In the genomic region with DNA sequence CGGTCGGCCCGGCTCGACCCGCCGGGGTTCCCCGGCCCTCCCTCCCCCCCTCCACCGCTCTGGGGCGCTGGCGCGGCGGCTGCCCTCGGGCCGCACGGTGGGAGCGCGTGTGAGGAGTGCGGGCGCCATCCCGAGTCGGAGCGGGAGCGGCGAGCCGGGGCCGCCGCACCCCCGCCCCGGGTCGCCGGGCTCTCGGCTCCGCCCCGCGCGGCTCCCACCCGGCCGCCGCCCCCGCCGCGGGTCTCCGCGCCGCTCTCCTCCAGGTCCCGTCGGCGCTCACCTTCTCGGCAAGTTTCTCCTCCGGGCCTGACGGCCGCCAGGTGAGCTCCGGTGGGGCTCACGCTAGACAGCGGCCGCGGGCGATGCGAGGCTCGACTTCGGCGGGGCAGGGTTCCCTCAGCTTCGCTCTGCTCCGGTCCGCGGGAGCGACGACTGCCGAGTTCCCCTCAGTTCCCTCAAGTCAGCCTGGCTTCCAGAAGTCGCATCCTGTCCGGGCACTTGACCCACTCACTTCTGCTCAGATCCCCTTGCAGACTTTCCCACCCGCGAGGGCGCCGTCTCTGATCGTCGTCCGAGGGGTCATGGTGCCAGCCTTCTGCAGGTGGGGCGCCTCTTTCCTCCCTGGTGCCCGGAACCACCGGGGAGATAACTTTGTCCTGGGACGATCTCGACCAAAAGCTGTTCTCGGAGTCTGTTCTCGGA, we compare ENCODE assay signal across 1 mouse cellular context.
TF ChIP-seq lines count a peak whose summit lies in the region.

No protein-coding gene starts in this region.

TF ChIP-seq in CH12.LX, 34 proteins besides CTCF, POLR2A, EP300 and RAD21:
- no peak for TF ChIP-seq ZNF384 (IDR thresholded peaks at IDR 0.05; ENCODE audit: low read depth, low read length)
- no peak for TF ChIP-seq CHD2 (IDR thresholded peaks at IDR 0.05; ENCODE audit: low read length)
- TF ChIP-seq SMC3 (IDR thresholded peaks at IDR 0.05; ENCODE audit: low read depth, low read length), result no peak
- TF ChIP-seq UBTF (IDR thresholded peaks at IDR 0.05; ENCODE audit: low read depth, low read length), result 0 out of 2 replicates have a peak, but pooled peaks have one; percentile 29
- TF ChIP-seq NELFE (IDR thresholded peaks at IDR 0.05; ENCODE audit: low read depth, low read length), result no peak
- TF ChIP-seq ZC3H11A (IDR thresholded peaks at IDR 0.05; ENCODE audit: low read depth, low read length), result no peak
- no peak for TF ChIP-seq TBP (conservative IDR thresholded peaks at IDR 0.05; ENCODE audit: low read depth, low read length)
- TF ChIP-seq IRF4 (IDR thresholded peaks at IDR 0.05; ENCODE audit: low read depth, low read length), result no peak
TF ChIP-seq in CH12.LX: peak in this region for 1.
